Mouse (Mus musculus): ENCODE data around the gene Entpd5. TPM values are rescaled to one million over a fixed set of nuclear protein-coding genes. Genes with fewer than 3 reads are reported as not detected.

Gene Entpd5
- 100 to 1,000 TPM in 1 of 2 experiments, 10 to 100 TPM in 1; 99.3 to 172 TPM for total RNA-seq (2021)
- long read RNA-seq, experiment 1, full-length matches to known transcripts, result 64 of 96 reads
- long read RNA-seq, experiment 1, partial matches to known transcripts, result 10 of 96 reads
- long read RNA-seq, experiment 1, other reads (novel, unspliced or antisense), result 22 of 96 reads
- long read RNA-seq, experiment 2, full-length matches to known transcripts, result 27 of 33 reads
- long read RNA-seq, experiment 2, partial matches to known transcripts, result 1 of 33 reads
- long read RNA-seq, experiment 2, other reads (novel, unspliced or antisense), result 5 of 33 reads

- peak; percentile 94 to 97 for DNase-seq
Observed at GRCm38 (mm10) chr12:84408819-84409507, at the start of gene Entpd5, which contains the start of gene Bbof1. Entpd5 (minus strand) TSS chr12:84409029. Bbof1 (plus strand) TSS chr12:84409071.

GRCm38 (mm10) chr12:84456911-84457310 lies 48.1 kb upstream of the Entpd5 start:
- no peak for DNase-seq

- peak in 1 of 2 experiments; percentile 12 for DNase-seq
Observed at GRCm38 (mm10) chr12:84451801-84452200, 43.0 kb upstream of the Entpd5 start.

- DNase-seq, result peak; percentile 96 to 97
Observed at GRCm38 (mm10) chr12:84450718-84451646, 42.2 kb upstream of the Entpd5 start, which contains the start of the genes Aldh6a1 and Lin52. Aldh6a1 (minus strand) TSS chr12:84451004. Lin52 (plus strand) TSS chr12:84451422.

- DNase-seq, result peak; percentile 45 to 54
Observed at GRCm38 (mm10) chr12:84450351-84450717, 41.5 kb upstream of the Entpd5 start.

GRCm38 (mm10) chr12:84449887-84450286 lies 41.1 kb upstream of the Entpd5 start:
- no peak for DNase-seq

- DNase-seq, result no peak
Observed at GRCm38 (mm10) chr12:84448181-84448580, 39.4 kb upstream of the Entpd5 start.

GRCm38 (mm10) chr12:84447386-84447785 lies 38.6 kb upstream of the Entpd5 start:
- no peak for DNase-seq

- no peak for DNase-seq
Observed at GRCm38 (mm10) chr12:84442526-84442925, 33.7 kb upstream of the Entpd5 start.

GRCm38 (mm10) chr12:84438697-84439096 lies 29.9 kb upstream of the Entpd5 start:
- no peak for DNase-seq

- DNase-seq, result no peak
Observed at GRCm38 (mm10) chr12:84429825-84430224, 21.0 kb upstream of the Entpd5 start.

- no peak for DNase-seq
Observed at GRCm38 (mm10) chr12:84423990-84424389, 15.2 kb upstream of the Entpd5 start.

GRCm38 (mm10) chr12:84417605-84417922 lies 8.7 kb upstream of the Entpd5 start:
- DNase-seq, result no peak

- DNase-seq, result peak; percentile 85 to 89
Observed at GRCm38 (mm10) chr12:84416834-84417604, 8.2 kb upstream of the Entpd5 start, which contains the start of gene Rnf113a2. Rnf113a2 (plus strand) TSS chr12:84417196.

GRCm38 (mm10) chr12:84407874-84408818 lies 683 bp downstream of the Entpd5 start:
- peak; percentile 28 to 40 for DNase-seq

GRCm38 (mm10) chr12:84407259-84407658 lies 1.6 kb downstream of the Entpd5 start:
- no peak for DNase-seq

GRCm38 (mm10) chr12:84404541-84404940 lies 4.3 kb downstream of the Entpd5 start:
- DNase-seq, result no peak

GRCm38 (mm10) chr12:84402923-84403322 lies 5.9 kb downstream of the Entpd5 start:
- no peak for DNase-seq

GRCm38 (mm10) chr12:84400653-84401052 lies 8.2 kb downstream of the Entpd5 start:
- DNase-seq, result peak; percentile 52 to 64

GRCm38 (mm10) chr12:84400068-84400467 lies 8.8 kb downstream of the Entpd5 start:
- DNase-seq, result peak; percentile 27

Measured in adrenal gland, postnatal 36 days (tissue).